Mouse (Mus musculus) CH12.LX (cell line): ENCODE data around the gene Dab2.

ENCODE experiments used
- POLR2A ChIP-seq: IDR thresholded peaks from 2 replicates; pipeline ENCODE4 v1.6.1; 2011; ENCODE audit warnings: low read depth, mild to moderate bottlenecking, improper control_type of control experiment, low read length
- ZC3H11A ChIP-seq: IDR thresholded peaks from 2 replicates; pipeline ENCODE4 v1.6.1; 2012; ENCODE audit warnings: low read depth, mild to moderate bottlenecking, inconsistent platforms, low read length, improper control_type of control experiment
- ZKSCAN1 ChIP-seq: IDR thresholded peaks from 2 replicates; pipeline ENCODE4 v1.6.1; 2012; ENCODE audit warnings: low read depth, inconsistent platforms, low read length, improper control_type of control experiment, borderline replicate concordance

- TF ChIP-seq ZKSCAN1, result no peak
- no peak for TF ChIP-seq ZC3H11A
- TF ChIP-seq POLR2A, result no peak
Observed at GRCm38 (mm10) chr15:6369974-6370373, 70.4 kb downstream of the Dab2 start.
